Mouse (Mus musculus): ENCODE data around the gene Ism1. TPM values are rescaled to one million over a fixed set of nuclear protein-coding genes. Genes with fewer than 3 reads are reported as not detected.

Ism1 gene
- polyA plus RNA-seq, 1 experiment from 2014 or later: 15.1 TPM

- H3K27ac ChIP-seq (ENCODE audit: low read length): no peak overlapping the region
- no peak overlapping the region for H3K9ac ChIP-seq (replicated peaks; ENCODE audit: low read depth)
- no peaks in the 10 kb centered on the region for H3K36me3 ChIP-seq (ENCODE audit: insufficient read depth, low read length)
- no peak overlapping the region for H3K4me3 ChIP-seq (ENCODE audit: low read depth, low read length)
- ATAC-seq: no peak
- H3K27me3 ChIP-seq (replicated peaks; ENCODE audit: insufficient read depth, low read length): no peaks in the 10 kb centered on the region
- H3K9me3 ChIP-seq (ENCODE audit: low read length): no peaks in the 10 kb centered on the region
- DNase-seq (ENCODE audit: low spot score): no peak
- no peaks in the 10 kb centered on the region for H3K4me1 ChIP-seq (ENCODE audit: insufficient read depth, low read depth, low read length)
- H3K4me2 ChIP-seq (replicated peaks; ENCODE audit: low read depth, low read length): no peak overlapping the region
- 74% methylated on average over 3 of the region's 3 CpGs for WGBS
- no peak for TF ChIP-seq EP300 (IDR thresholded peaks at IDR 0.05)
- TF ChIP-seq CTCF (IDR thresholded peaks at IDR 0.05): no peak
Measured at GRCm38 (mm10) chr2:139649518-139649917, 28.5 kb upstream of the Ism1 start.

GRCm38 (mm10) chr2:139656750-139657149 lies 21.2 kb upstream of the Ism1 start:
- Histone ChIP-seq H3K36me3 (ENCODE audit: insufficient read depth, low read length) (no peaks in the 10 kb centered on the region), H3K9ac (replicated peaks; ENCODE audit: low read depth) (no peak overlapping the region), H3K27me3 (replicated peaks; ENCODE audit: insufficient read depth, low read length) (no peaks in the 10 kb centered on the region), H3K9me3 (ENCODE audit: low read length) (no peaks in the 10 kb centered on the region), H3K27ac (ENCODE audit: low read length) (no peak overlapping the region), H3K4me2 (replicated peaks; ENCODE audit: low read depth, low read length) (0 out of 2 replicates have a peak overlapping the region, but pooled peaks have one; percentile 3), H3K4me3 (ENCODE audit: low read depth, low read length) (no peak overlapping the region), H3K4me1 (ENCODE audit: insufficient read depth, low read depth, low read length) (no peaks in the 10 kb centered on the region)
- DNase-seq (ENCODE audit: low spot score) (no peak), ATAC-seq (peak; percentile 17; the same call in 1 of the 2 replicates)
- 45% methylated on average over 4 of the region's 4 CpGs for WGBS
- no peak for TF ChIP-seq EP300 (IDR thresholded peaks at IDR 0.05)
- TF ChIP-seq CTCF (IDR thresholded peaks at IDR 0.05): no peak

- Histone ChIP-seq H3K27me3 (replicated peaks; ENCODE audit: insufficient read depth, low read length) (no peaks in the 10 kb centered on the region), H3K4me2 (replicated peaks; ENCODE audit: low read depth, low read length) (no peak overlapping the region), H3K27ac (ENCODE audit: low read length) (no peak overlapping the region), H3K9me3 (ENCODE audit: low read length) (no peaks in the 10 kb centered on the region), H3K4me3 (ENCODE audit: low read depth, low read length) (no peak overlapping the region), H3K4me1 (ENCODE audit: insufficient read depth, low read depth, low read length) (no peaks in the 10 kb centered on the region), H3K9ac (replicated peaks; ENCODE audit: low read depth) (no peak overlapping the region), H3K36me3 (ENCODE audit: insufficient read depth, low read length) (no peaks in the 10 kb centered on the region)
- no peak for TF ChIP-seq CTCF (IDR thresholded peaks at IDR 0.05)
- no peak for TF ChIP-seq EP300 (IDR thresholded peaks at IDR 0.05)
- ATAC-seq (no peak), DNase-seq (ENCODE audit: low spot score) (no peak)
- WGBS: 77% methylated on average over 3 of the region's 3 CpGs
Measured at GRCm38 (mm10) chr2:139671838-139672237, 6.1 kb upstream of the Ism1 start.

- H3K27me3 ChIP-seq (replicated peaks; ENCODE audit: insufficient read depth, low read length): no peaks in the 10 kb centered on the region
- no peak for DNase-seq (ENCODE audit: low spot score)
- no peak overlapping the region for H3K27ac ChIP-seq (ENCODE audit: low read length)
- no peaks in the 10 kb centered on the region for H3K36me3 ChIP-seq (ENCODE audit: insufficient read depth, low read length)
- no peaks in the 10 kb centered on the region for H3K4me1 ChIP-seq (ENCODE audit: insufficient read depth, low read depth, low read length)
- TF ChIP-seq CTCF (IDR thresholded peaks at IDR 0.05) (no peak), EP300 (IDR thresholded peaks at IDR 0.05) (no peak)
- H3K9ac ChIP-seq (replicated peaks; ENCODE audit: low read depth): no peak overlapping the region
- WGBS: 41% methylated on average over 2 of the region's 2 CpGs
- ATAC-seq: no peak
- H3K4me3 ChIP-seq (ENCODE audit: low read depth, low read length): no peak overlapping the region
- H3K9me3 ChIP-seq (ENCODE audit: low read length): no peaks in the 10 kb centered on the region
- no peak overlapping the region for H3K4me2 ChIP-seq (replicated peaks; ENCODE audit: low read depth, low read length)
Measured at GRCm38 (mm10) chr2:139672371-139672770, 5.6 kb upstream of the Ism1 start.

GRCm38 (mm10) chr2:139677065-139677762 lies 764 bp upstream of the Ism1 start:
- Histone ChIP-seq H3K4me2 (replicated peaks; ENCODE audit: low read depth, low read length) (peak overlapping the region; percentile 94), H3K27me3 (replicated peaks; ENCODE audit: insufficient read depth, low read length) (no peaks in the 10 kb centered on the region), H3K4me3 (ENCODE audit: low read depth, low read length) (peak overlapping the region; percentile 89), H3K9ac (replicated peaks; ENCODE audit: low read depth) (peak overlapping the region; percentile 75), H3K27ac (ENCODE audit: low read length) (peak overlapping the region; percentile 81; the same call in 1 of the 2 replicates), H3K9me3 (ENCODE audit: low read length) (no peaks in the 10 kb centered on the region), H3K4me1 (ENCODE audit: insufficient read depth, low read depth, low read length) (no peaks in the 10 kb centered on the region), H3K36me3 (ENCODE audit: insufficient read depth, low read length) (no peaks in the 10 kb centered on the region)
- 0% methylated on average over 48 of the region's 52 CpGs for WGBS
- TF ChIP-seq CTCF (IDR thresholded peaks at IDR 0.05): peak; percentile 24; the same call in 1 of the 2 replicates
- no peak for TF ChIP-seq EP300 (IDR thresholded peaks at IDR 0.05)
- ATAC-seq (peak; percentile 88), DNase-seq (ENCODE audit: low spot score) (peak; percentile 88)

- TF ChIP-seq EP300 (IDR thresholded peaks at IDR 0.05): no peak
- TF ChIP-seq CTCF (IDR thresholded peaks at IDR 0.05): peak; percentile 55
- Histone ChIP-seq H3K4me1 (ENCODE audit: insufficient read depth, low read depth, low read length) (no peaks in the 10 kb centered on the region), H3K9ac (replicated peaks; ENCODE audit: low read depth) (peak overlapping the region; percentile 75), H3K36me3 (ENCODE audit: insufficient read depth, low read length) (no peaks in the 10 kb centered on the region), H3K4me3 (ENCODE audit: low read depth, low read length) (peak overlapping the region; percentile 89), H3K9me3 (ENCODE audit: low read length) (no peaks in the 10 kb centered on the region), H3K4me2 (replicated peaks; ENCODE audit: low read depth, low read length) (peak overlapping the region; percentile 94), H3K27me3 (replicated peaks; ENCODE audit: insufficient read depth, low read length) (no peaks in the 10 kb centered on the region), H3K27ac (ENCODE audit: low read length) (peak overlapping the region; percentile 81)
- peak; percentile 67 for DNase-seq (ENCODE audit: low spot score)
- under 1% methylated on average over 55 of the region's 84 CpGs for WGBS
- ATAC-seq: peak; percentile 69
Measured at GRCm38 (mm10) chr2:139678275-139679140, 530 bp downstream of the Ism1 start.

Measured in lung, postnatal 0 days (tissue).